Mouse (Mus musculus): Measurements from ENCODE around the gene Clec2g. TPM values are rescaled to one million over a fixed set of nuclear protein-coding genes. Genes with fewer than 3 reads are reported as not detected.
"Not testable (repeated sequence)": the region's sequence is repeated elsewhere in the genome, so short reads cannot be mapped to it uniquely, and the experiment has no call there.

Clec2g gene
- polyA plus RNA-seq (2016; fragmentation: Nextera tagmentation; extraction: Ambion mirVana): not detected in 2 replicates

GRCm38 (mm10) chr6:128934081-128934480, at the start of gene Clec2g:
Clec2g (plus strand) TSS chr6:128934381.
- not testable (repeated sequence) for H3K27me3 ChIP-seq (replicated peaks); H3K27ac ChIP-seq; H3K4me2 ChIP-seq; H3K9me3 ChIP-seq (replicated peaks); H3K4me3 ChIP-seq; H3K4me1 ChIP-seq; H3K36me3 ChIP-seq; ATAC-seq; H3K9ac ChIP-seq
- WGBS (ENCODE audit: insufficient replicate concordance): 79% methylated on average over 4 of the region's 4 CpGs

GRCm38 (mm10) chr6:128887091-128887790, 46.9 kb upstream of the Clec2g start, which contains the start of gene Clec2i:
Clec2i (plus strand) TSS chr6:128887588.
- WGBS (ENCODE audit: insufficient replicate concordance): 65% methylated on average over 6 of the region's 6 CpGs
- not testable (repeated sequence) for ATAC-seq; H3K9me3 ChIP-seq (replicated peaks); H3K27me3 ChIP-seq (replicated peaks); H3K9ac ChIP-seq; H3K27ac ChIP-seq; H3K4me2 ChIP-seq; H3K4me3 ChIP-seq; H3K36me3 ChIP-seq; H3K4me1 ChIP-seq

- Histone ChIP-seq H3K27ac (no peak overlapping the region), H3K9ac (no peak overlapping the region), H3K36me3 (no peaks in the 10 kb centered on the region), H3K27me3 (replicated peaks) (no peaks in the 10 kb centered on the region), H3K9me3 (replicated peaks) (no peaks in the 10 kb centered on the region), H3K4me1 (no peaks in the 10 kb centered on the region), H3K4me3 (no peak overlapping the region), H3K4me2 (no peak overlapping the region)
- ATAC-seq: 0 out of 2 replicates have a peak, but pooled peaks have one; percentile 30
- 36% methylated on average over 5 of the region's 5 CpGs for WGBS (ENCODE audit: insufficient replicate concordance)
These were observed 45.3 kb upstream of the Clec2g start for GRCm38 (mm10) chr6:128888834-128889233.

- H3K4me1 ChIP-seq: no peaks in the 10 kb centered on the region
- no peaks in the 10 kb centered on the region for H3K9me3 ChIP-seq (replicated peaks)
- 22% methylated on average over 2 of the region's 2 CpGs for WGBS (ENCODE audit: insufficient replicate concordance)
- H3K9ac ChIP-seq: no peak within 1 kb of the TSS
- no peaks in the 10 kb centered on the region for H3K27me3 ChIP-seq (replicated peaks)
- no peak within 1 kb of the TSS for H3K4me2 ChIP-seq
- no peak for ATAC-seq
- H3K27ac ChIP-seq: no peak within 1 kb of the TSS; the same call in 1 of the 2 replicates
- peak within 1 kb of the TSS; percentile 17; the same call in 1 of the 2 replicates for H3K4me3 ChIP-seq
- H3K36me3 ChIP-seq: no peaks in the 10 kb centered on the region
These were observed 43.2 kb upstream of the Clec2g start, which contains the start of gene BC035044 for GRCm38 (mm10) chr6:128890948-128891355. BC035044 (minus strand) TSS chr6:128891126.

GRCm38 (mm10) chr6:128895404-128896001, 38.7 kb upstream of the Clec2g start:
- Histone ChIP-seq H3K4me3 (no peak overlapping the region), H3K9me3 (replicated peaks) (no peaks in the 10 kb centered on the region), H3K36me3 (no peaks in the 10 kb centered on the region), H3K27ac (no peak overlapping the region), H3K4me2 (no peak overlapping the region), H3K9ac (no peak overlapping the region), H3K4me1 (no peaks in the 10 kb centered on the region), H3K27me3 (replicated peaks) (no peaks in the 10 kb centered on the region)
- 63% methylated on average over 3 of the region's 3 CpGs for WGBS (ENCODE audit: insufficient replicate concordance)
- ATAC-seq: no peak

GRCm38 (mm10) chr6:128900044-128900443, 34.1 kb upstream of the Clec2g start:
- 56% methylated on average over 2 of the region's 2 CpGs for WGBS (ENCODE audit: insufficient replicate concordance)
- H3K9me3 ChIP-seq (replicated peaks): no peaks in the 10 kb centered on the region
- H3K27me3 ChIP-seq (replicated peaks): no peaks in the 10 kb centered on the region
- no peak overlapping the region for H3K9ac ChIP-seq
- H3K36me3 ChIP-seq: no peaks in the 10 kb centered on the region
- H3K4me2 ChIP-seq: no peak overlapping the region
- H3K27ac ChIP-seq: no peak overlapping the region
- no peak overlapping the region for H3K4me3 ChIP-seq
- ATAC-seq: no peak
- no peaks in the 10 kb centered on the region for H3K4me1 ChIP-seq

- not testable (repeated sequence) for H3K4me1 ChIP-seq; ATAC-seq; H3K4me2 ChIP-seq; H3K9ac ChIP-seq; H3K9me3 ChIP-seq (replicated peaks); H3K27me3 ChIP-seq (replicated peaks); H3K36me3 ChIP-seq; H3K4me3 ChIP-seq; H3K27ac ChIP-seq
- 62% methylated on average over 6 of the region's 6 CpGs for whole genome bisulfite sequencing (ENCODE audit: insufficient replicate concordance)
These were observed 33.2 kb upstream of the Clec2g start for GRCm38 (mm10) chr6:128900796-128901552.

- Histone ChIP-seq H3K4me3 (no peak overlapping the region), H3K36me3 (no peaks in the 10 kb centered on the region), H3K4me1 (no peaks in the 10 kb centered on the region), H3K9ac (no peak overlapping the region), H3K27ac (no peak overlapping the region), H3K4me2 (no peak overlapping the region), H3K27me3 (replicated peaks) (no peaks in the 10 kb centered on the region), H3K9me3 (replicated peaks) (no peaks in the 10 kb centered on the region)
- 42% methylated on average over 2 of the region's 2 CpGs for WGBS (ENCODE audit: insufficient replicate concordance)
- no peak for ATAC-seq
These were observed 20.5 kb upstream of the Clec2g start for GRCm38 (mm10) chr6:128913598-128914254.

GRCm38 (mm10) chr6:128917322-128917721, 16.9 kb upstream of the Clec2g start:
- no peaks in the 10 kb centered on the region for H3K36me3 ChIP-seq
- no peaks in the 10 kb centered on the region for H3K4me1 ChIP-seq
- no peak overlapping the region for H3K4me2 ChIP-seq
- no peak overlapping the region for H3K27ac ChIP-seq
- no peak for ATAC-seq
- no peak overlapping the region for H3K9ac ChIP-seq
- H3K27me3 ChIP-seq (replicated peaks): no peaks in the 10 kb centered on the region
- no peak overlapping the region for H3K4me3 ChIP-seq
- 72% methylated on average over 2 of the region's 2 CpGs for WGBS (ENCODE audit: insufficient replicate concordance)
- no peaks in the 10 kb centered on the region for H3K9me3 ChIP-seq (replicated peaks)

GRCm38 (mm10) chr6:128933050-128933449, 1.1 kb upstream of the Clec2g start:
- no peaks in the 10 kb centered on the region for H3K4me1 ChIP-seq
- 76% methylated on average over 2 of the region's 2 CpGs for WGBS (ENCODE audit: insufficient replicate concordance)
- no peaks in the 10 kb centered on the region for H3K27me3 ChIP-seq (replicated peaks)
- ATAC-seq: no peak
- H3K36me3 ChIP-seq: no peaks in the 10 kb centered on the region
- H3K4me2 ChIP-seq: no peak overlapping the region
- no peak overlapping the region for H3K4me3 ChIP-seq
- H3K9ac ChIP-seq: no peak overlapping the region
- H3K27ac ChIP-seq: no peak overlapping the region
- no peaks in the 10 kb centered on the region for H3K9me3 ChIP-seq (replicated peaks)

GRCm38 (mm10) chr6:128935889-128936665, 1.9 kb downstream of the Clec2g start:
- not testable (repeated sequence) for H3K4me2 ChIP-seq; H3K9me3 ChIP-seq (replicated peaks); H3K4me3 ChIP-seq; H3K27me3 ChIP-seq (replicated peaks); ATAC-seq; H3K4me1 ChIP-seq; H3K9ac ChIP-seq; H3K27ac ChIP-seq; H3K36me3 ChIP-seq
- WGBS (ENCODE audit: insufficient replicate concordance): 75% methylated on average over 4 of the region's 13 CpGs

All from liver, embryonic 12.5 days (tissue).